Mouse (Mus musculus): ENCODE data around the gene E2f6.

DNA sequence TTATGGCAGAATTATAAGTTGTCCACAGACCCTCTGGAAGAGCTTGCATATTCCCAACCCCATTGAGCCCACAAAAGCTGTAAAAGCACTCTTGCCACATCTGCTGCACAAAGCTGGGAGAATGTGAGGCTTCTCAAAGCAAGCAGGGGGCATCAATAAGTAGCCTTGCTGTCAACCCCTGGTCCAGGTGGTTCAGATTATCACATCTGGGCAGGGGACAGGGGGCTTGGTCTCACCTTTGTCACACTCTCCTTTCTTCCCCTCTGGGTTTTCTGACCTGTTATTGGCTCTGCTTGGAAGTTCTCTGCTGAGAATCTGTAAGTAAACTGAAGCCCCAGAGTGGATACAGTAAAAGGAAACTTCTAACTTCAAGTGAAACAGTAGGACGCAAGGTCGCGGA lies 11.9 kb upstream of the E2f6 start:
- no peak for TF ChIP-seq CTCF (IDR thresholded peaks at IDR 0.05; ENCODE audit: low read depth, low read length)
- no peak for TF ChIP-seq GATA1 (IDR thresholded peaks at IDR 0.05; ENCODE audit: borderline replicate concordance, low read length)
- no peak for TF ChIP-seq TAL1 (conservative IDR thresholded peaks at IDR 0.05; ENCODE audit: low read depth, low read length)
- no peak for TF ChIP-seq GATA2 (IDR thresholded peaks at IDR 0.05; ENCODE audit: borderline replicate concordance, low read depth, low read length)
- TF ChIP-seq POLR2AphosphoS5 (IDR thresholded peaks at IDR 0.05; ENCODE audit: insufficient replicate concordance, low read depth, low read length): no peak

All from G1E (cell line).